Mouse (Mus musculus) intestine, postnatal 0 days (tissue): Measurements from ENCODE around the gene Wdr93. TPM values are rescaled to one million over a fixed set of nuclear protein-coding genes. Genes with fewer than 3 reads are reported as not detected.

ENCODE experiments used
- ATAC-seq: fragments of 200-750 bp; cut with Nextera tagmentation; 2 replicates; pipeline ENCODE4 v1.8.0; 2017; ENCODE audit warnings: mild to moderate bottlenecking, moderate TSS enrichment, moderate library complexity
- H3K27ac ChIP-seq: fragments of 300-500 bp; sonication (generic); 2 replicates; pipeline ENCODE4 v1.5.1; 2014; ENCODE audit warnings: mild to moderate bottlenecking, low read depth, low read length, moderate library complexity
- H3K27me3 ChIP-seq: fragments of 300-500 bp; sonication (generic); replicated peaks from 2 replicates; pipeline ENCODE4 v1.6.1; 2014; ENCODE audit warnings: low read length, mixed read lengths; ENCODE audit not compliant: control insufficient read depth, insufficient read depth
- H3K36me3 ChIP-seq: fragments of 300-500 bp; sonication (generic); 2 replicates; pipeline ENCODE4 v1.6.1; 2014; ENCODE audit warnings: mild to moderate bottlenecking, moderate library complexity; ENCODE audit not compliant: control insufficient read depth, insufficient read depth
- H3K4me1 ChIP-seq: fragments of 300-500 bp; sonication (generic); replicated peaks from 2 replicates; pipeline ENCODE4 v1.6.1; 2014; ENCODE audit warnings: antibody characterized with exemption, low read length, mixed read lengths; ENCODE audit not compliant: control insufficient read depth, insufficient read depth
- H3K4me2 ChIP-seq: fragments of 300-500 bp; sonication (generic); replicated peaks from 2 replicates; pipeline ENCODE4 v1.6.1; 2014; ENCODE audit warnings: low read depth, mild to moderate bottlenecking, moderate library complexity
- H3K4me3 ChIP-seq: fragments of 300-500 bp; sonication (generic); 2 replicates; pipeline ENCODE4 v1.5.1; 2014; ENCODE audit warnings: low read depth, low read length
- H3K9ac ChIP-seq: fragments of 300-500 bp; sonication (generic); 2 replicates; pipeline ENCODE4 v1.6.1; 2014; ENCODE audit warnings: mild to moderate bottlenecking, low read depth, low read length
- H3K9me3 ChIP-seq: fragments of 300-500 bp; sonication (generic); 2 replicates; pipeline ENCODE4 v1.6.1; 2016; ENCODE audit warnings: mixed run types; ENCODE audit not compliant: control insufficient read depth
- CTCF ChIP-seq: sonication (generic); IDR thresholded peaks from 2 replicates; pipeline ENCODE4 v1.5.1; 2016; ENCODE audit warnings: low read depth, mild to moderate bottlenecking, control low read depth, antibody characterized with exemption, moderate library complexity
- WGBS: fragments of 180-500 bp; shearing (Covaris S2); extraction: QIAGEN DNeasy Blood & Tissue Kit; methylation state at CpG from one replicate; pipeline ENCODE4 v1.1.7; 2014; 5-methylcytosine and 5-hydroxymethylcytosine counted together
- polyA plus RNA-seq: library from polyadenylated mRNA; unstranded; fragments of >200 nt; fragmentation: Nextera tagmentation; extraction: Ambion mirVana; gene quantifications from 2 replicates; pipeline ENCODE4 v1.2.1, GENCODE M21; 2015

The Wdr93 gene
- polyA plus RNA-seq, 1 experiment from 2014 or later, result 0.05 TPM

DNA sequence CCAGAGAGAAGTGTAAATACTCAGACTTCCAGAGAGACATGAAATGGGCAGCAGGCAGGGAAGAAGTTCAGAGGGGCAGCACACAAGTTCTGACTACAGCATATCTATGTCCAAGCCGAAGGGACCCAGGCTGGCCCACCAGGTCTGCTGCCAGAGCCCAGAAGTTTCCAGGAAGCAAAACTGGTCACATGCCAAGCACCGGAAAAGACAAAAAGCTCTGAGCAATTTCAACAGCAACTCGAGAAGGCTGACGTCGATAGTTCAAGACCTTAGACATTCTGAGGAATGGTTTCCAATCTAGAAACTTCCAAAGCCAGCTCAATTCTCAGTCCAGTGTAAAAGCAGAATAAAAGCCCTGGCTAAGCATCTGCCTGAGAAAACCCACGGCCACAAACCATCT is 88.6 kb downstream of the Wdr93 start:
- H3K27me3 ChIP-seq, result no peaks in the 10 kb centered on the region
- H3K4me2 ChIP-seq, result no peak overlapping the region
- no peak for TF ChIP-seq CTCF
- ATAC-seq, result no peak
- no peak overlapping the region for H3K4me3 ChIP-seq
- no peak overlapping the region; the same call in 1 of the 2 replicates for H3K27ac ChIP-seq
- no peaks in the 10 kb centered on the region for H3K4me1 ChIP-seq
- H3K36me3 ChIP-seq, result peaks cover 51% of the 10 kb centered on the region
- no peak overlapping the region for H3K9ac ChIP-seq
- H3K9me3 ChIP-seq, result no peaks in the 10 kb centered on the region
- WGBS, result 56% methylated on average over 6 of the region's 6 CpGs

- TF ChIP-seq CTCF, result no peak
- no peaks in the 10 kb centered on the region for H3K27me3 ChIP-seq
- H3K27ac ChIP-seq, result no peak overlapping the region
- no peak overlapping the region for H3K4me3 ChIP-seq
- H3K9me3 ChIP-seq, result no peaks in the 10 kb centered on the region
- H3K4me1 ChIP-seq, result 0 out of 2 replicates have a peak, but pooled peaks cover 3% of the 10 kb centered on the region
- no peak overlapping the region for H3K9ac ChIP-seq
- peaks cover 39% of the 10 kb centered on the region for H3K36me3 ChIP-seq
- ATAC-seq, result no peak
- H3K4me2 ChIP-seq, result no peak overlapping the region
These were observed 90.0 kb downstream of the Wdr93 start for GRCm38 (mm10) chr7:79832980-79833379.

DNA sequence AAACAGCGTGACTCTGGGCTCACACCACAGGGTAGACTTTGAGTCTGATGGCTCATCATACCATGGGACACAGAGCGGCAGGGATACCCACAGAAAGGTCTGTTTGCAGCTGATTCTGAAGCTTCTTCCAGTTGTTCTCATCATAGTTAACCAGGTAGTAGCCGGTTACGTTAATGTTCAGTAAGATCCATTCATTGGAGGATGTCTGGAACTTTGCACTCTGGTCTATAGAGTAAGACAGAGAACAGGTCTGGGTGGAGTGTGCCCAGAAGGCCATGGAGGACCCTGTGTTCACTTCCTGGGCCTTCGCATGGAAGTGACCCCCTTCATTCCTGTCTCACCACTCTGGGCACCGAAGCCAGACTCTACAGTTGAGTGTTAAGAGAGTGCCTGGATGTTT is 92.2 kb downstream of the Wdr93 start:
- TF ChIP-seq CTCF, result no peak

More for the DNA sequence above, 92.2 kb downstream of the Wdr93 start:
- Histone ChIP-seq H3K4me1 (0 out of 2 replicates have a peak, but pooled peaks cover 3% of the 10 kb centered on the region), H3K4me3 (no peak overlapping the region), H3K9ac (no peak overlapping the region), H3K27ac (no peak overlapping the region), H3K9me3 (no peaks in the 10 kb centered on the region), H3K27me3 (no peaks in the 10 kb centered on the region), H3K36me3 (peaks cover 43% of the 10 kb centered on the region), H3K4me2 (no peak overlapping the region)
- 86% methylated on average over 6 of the region's 6 CpGs for WGBS
- ATAC-seq, result no peak

Other genes with a start within 250 kb of the Wdr93 start
- gene Rhcg, start 125.5 kb upstream of the Wdr93 start, polyA plus RNA-seq, result not detected in 2 replicates
- 1.5 and 1.7 TPM in 2 replicates for gene Ticrr, start 83.0 kb upstream of the Wdr93 start, polyA plus RNA-seq
- 0.69 and 0.82 TPM in 2 replicates for gene Kif7, start 27.4 kb upstream of the Wdr93 start, polyA plus RNA-seq
- gene Plin1, start 10.3 kb upstream of the Wdr93 start, polyA plus RNA-seq, result not detected in 2 replicates
- gene Pex11a, start within 50 bp of the Wdr93 start, polyA plus RNA-seq, result 22.6 and 23.3 TPM in 2 replicates
- 0.21 and 0.27 TPM in 2 replicates for gene Mesp1, start 50.6 kb downstream of the Wdr93 start, polyA plus RNA-seq
- gene Mesp2, start 67.6 kb downstream of the Wdr93 start, polyA plus RNA-seq, result 1.7 and 1.9 TPM in 2 replicates
- 476 and 488 TPM in 2 replicates for gene Anpep, start 117.9 kb downstream of the Wdr93 start, polyA plus RNA-seq
- gene Ap3s2, start 177.5 kb downstream of the Wdr93 start, polyA plus RNA-seq, result 21.2 and 21.3 TPM in 2 replicates
- gene Arpin, start 192.2 kb downstream of the Wdr93 start, polyA plus RNA-seq, result 36.1 and 37.5 TPM in 2 replicates